Mouse (Mus musculus): Measurements from ENCODE around the gene Ly6g5b. TPM values are rescaled to one million over a fixed set of nuclear protein-coding genes. Genes with fewer than 3 reads are reported as not detected.

The Ly6g5b gene
- total RNA-seq, 1 experiment: 1.5 TPM

GRCm38 (mm10) chr17:35147922-35148639 is 32.9 kb upstream of the Ly6g5b start:
- in situ Hi-C loops (cut with MboI; ENCODE audit: low sequenced_read_pairs in 2 of 2, unreplicated experiment in 2 of 2): no loop called here
- H3K36me3 ChIP-seq (ENCODE audit: control insufficient read depth, insufficient read depth, low read length, poor library complexity, severe bottlenecking): peaks cover 84% of the 10 kb centered on the region
- TF ChIP-seq CHD2 (IDR thresholded peaks at IDR 0.05; ENCODE audit: low read depth, low read length): no peak
- TF ChIP-seq HCFC1 (IDR thresholded peaks at IDR 0.05; ENCODE audit: borderline replicate concordance, insufficient read depth, low read length): no peak
- TF ChIP-seq ZNF384 (IDR thresholded peaks at IDR 0.05; ENCODE audit: low read depth, low read length): no peak
- no peak for TF ChIP-seq MAFK (IDR thresholded peaks at IDR 0.05; ENCODE audit: insufficient read depth, low read depth, low read length)
- TF ChIP-seq ZC3H11A (IDR thresholded peaks at IDR 0.05; ENCODE audit: borderline replicate concordance, low read depth, low read length): no peak

GRCm38 (mm10) chr17:35147348-35147747 is 32.1 kb upstream of the Ly6g5b start:
- Histone ChIP-seq H3K36me3 (ENCODE audit: control insufficient read depth, insufficient read depth, low read length, poor library complexity, severe bottlenecking) (peaks cover 84% of the 10 kb centered on the region), H3K4me3 (ENCODE audit: insufficient read depth in 1 of 2, low read depth in 1 of 2, low read length in 2 of 2, poor library complexity in 1 of 2, severe bottlenecking in 1 of 2) (no peak overlapping the region), H3K27ac (ENCODE audit: insufficient read depth, low read depth, low read length, poor library complexity, severe bottlenecking) (no peak overlapping the region), H3K9me3 (ENCODE audit: control insufficient read depth, insufficient read depth, low read depth, low read length) (no peaks in the 10 kb centered on the region), H3K4me1 (ENCODE audit: control insufficient read depth in 2 of 2, insufficient read depth in 2 of 2, low read length in 2 of 2, poor library complexity in 1 of 2) (no peaks in the 10 kb centered on the region), H3K9ac (ENCODE audit: insufficient read depth, low read depth, low read length, poor library complexity, severe bottlenecking) (no peak overlapping the region)
- in situ Hi-C loops (cut with MboI; ENCODE audit: low sequenced_read_pairs in 2 of 2, unreplicated experiment in 2 of 2): no loop called here
- TF ChIP-seq HCFC1 (IDR thresholded peaks at IDR 0.05; ENCODE audit: borderline replicate concordance, insufficient read depth, low read length) (no peak), CHD2 (IDR thresholded peaks at IDR 0.05; ENCODE audit: low read depth, low read length) (no peak), MAFK (IDR thresholded peaks at IDR 0.05; ENCODE audit: insufficient read depth, low read depth, low read length) (no peak), ZC3H11A (IDR thresholded peaks at IDR 0.05; ENCODE audit: borderline replicate concordance, low read depth, low read length) (no peak), ZNF384 (IDR thresholded peaks at IDR 0.05; ENCODE audit: low read depth, low read length) (no peak)
- no peak for DNase-seq (ENCODE audit: low read depth, low spot score)

More at GRCm38 (mm10) chr17:35147922-35148639, 32.9 kb upstream of the Ly6g5b start:
- no peaks in the 10 kb centered on the region for H3K9me3 ChIP-seq (ENCODE audit: control insufficient read depth, insufficient read depth, low read depth, low read length)
- DNase-seq (ENCODE audit: low read depth, low spot score): no peak
- H3K27ac ChIP-seq (ENCODE audit: insufficient read depth, low read depth, low read length, poor library complexity, severe bottlenecking): no peak overlapping the region
- no peak overlapping the region for H3K9ac ChIP-seq (ENCODE audit: insufficient read depth, low read depth, low read length, poor library complexity, severe bottlenecking)
- H3K4me1 ChIP-seq (ENCODE audit: control insufficient read depth in 2 of 2, insufficient read depth in 2 of 2, low read length in 2 of 2, poor library complexity in 1 of 2): no peaks in the 10 kb centered on the region
- no peak overlapping the region for H3K4me3 ChIP-seq (ENCODE audit: insufficient read depth in 1 of 2, low read depth in 1 of 2, low read length in 2 of 2, poor library complexity in 1 of 2, severe bottlenecking in 1 of 2)

GRCm38 (mm10) chr17:35146139-35146538 is 30.9 kb upstream of the Ly6g5b start:
- H3K4me3 ChIP-seq (ENCODE audit: insufficient read depth in 1 of 2, low read depth in 1 of 2, low read length in 2 of 2, poor library complexity in 1 of 2, severe bottlenecking in 1 of 2): no peak overlapping the region
- no peaks in the 10 kb centered on the region for H3K9me3 ChIP-seq (ENCODE audit: control insufficient read depth, insufficient read depth, low read depth, low read length)
- 0 out of 4 replicates have a peak, but pooled peaks cover 0 to 2% of the 10 kb centered on the region in 2 experiments for H3K4me1 ChIP-seq (ENCODE audit: control insufficient read depth in 2 of 2, insufficient read depth in 2 of 2, low read length in 2 of 2, poor library complexity in 1 of 2)
- no peak for TF ChIP-seq ZC3H11A (IDR thresholded peaks at IDR 0.05; ENCODE audit: borderline replicate concordance, low read depth, low read length)
- no peak for TF ChIP-seq MAFK (IDR thresholded peaks at IDR 0.05; ENCODE audit: insufficient read depth, low read depth, low read length)
- TF ChIP-seq HCFC1 (IDR thresholded peaks at IDR 0.05; ENCODE audit: borderline replicate concordance, insufficient read depth, low read length): no peak
- TF ChIP-seq CHD2 (IDR thresholded peaks at IDR 0.05; ENCODE audit: low read depth, low read length): no peak
- TF ChIP-seq ZNF384 (IDR thresholded peaks at IDR 0.05; ENCODE audit: low read depth, low read length): no peak
- DNase-seq (ENCODE audit: low read depth, low spot score): no peak
- no peak overlapping the region for H3K27ac ChIP-seq (ENCODE audit: insufficient read depth, low read depth, low read length, poor library complexity, severe bottlenecking)
- H3K9ac ChIP-seq (ENCODE audit: insufficient read depth, low read depth, low read length, poor library complexity, severe bottlenecking): no peak overlapping the region
- in situ Hi-C loops (cut with MboI; ENCODE audit: low sequenced_read_pairs in 2 of 2, unreplicated experiment in 2 of 2): no loop called here
- peaks cover 85% of the 10 kb centered on the region for H3K36me3 ChIP-seq (ENCODE audit: control insufficient read depth, insufficient read depth, low read length, poor library complexity, severe bottlenecking)

- Histone ChIP-seq H3K9ac (ENCODE audit: insufficient read depth, low read depth, low read length, poor library complexity, severe bottlenecking) (no peak overlapping the region), H3K27ac (ENCODE audit: insufficient read depth, low read depth, low read length, poor library complexity, severe bottlenecking) (no peak overlapping the region), H3K4me1 (ENCODE audit: control insufficient read depth in 2 of 2, insufficient read depth in 2 of 2, low read length in 2 of 2, poor library complexity in 1 of 2) (peaks cover 0 to 11% of the 10 kb centered on the region in 2 experiments; a peak in 2 of 4 replicates), H3K9me3 (ENCODE audit: control insufficient read depth, insufficient read depth, low read depth, low read length) (no peaks in the 10 kb centered on the region), H3K4me3 (ENCODE audit: insufficient read depth in 1 of 2, low read depth in 1 of 2, low read length in 2 of 2, poor library complexity in 1 of 2, severe bottlenecking in 1 of 2) (no peak overlapping the region), H3K36me3 (ENCODE audit: control insufficient read depth, insufficient read depth, low read length, poor library complexity, severe bottlenecking) (peaks cover 80% of the 10 kb centered on the region)
- DNase-seq (ENCODE audit: low read depth, low spot score): no peak
- no peak for TF ChIP-seq MAFK (IDR thresholded peaks at IDR 0.05; ENCODE audit: insufficient read depth, low read depth, low read length)
- TF ChIP-seq ZC3H11A (IDR thresholded peaks at IDR 0.05; ENCODE audit: borderline replicate concordance, low read depth, low read length): no peak
- no peak for TF ChIP-seq HCFC1 (IDR thresholded peaks at IDR 0.05; ENCODE audit: borderline replicate concordance, insufficient read depth, low read length)
- TF ChIP-seq CHD2 (IDR thresholded peaks at IDR 0.05; ENCODE audit: low read depth, low read length): no peak
- no peak for TF ChIP-seq ZNF384 (IDR thresholded peaks at IDR 0.05; ENCODE audit: low read depth, low read length)
- in situ Hi-C loops (cut with MboI; ENCODE audit: low sequenced_read_pairs in 2 of 2, unreplicated experiment in 2 of 2): no loop called here
These were observed 26.7 kb upstream of the Ly6g5b start for GRCm38 (mm10) chr17:35141971-35142370.

Data from ES-E14 (cell line).